Mouse (Mus musculus) neutrophil, adult 65 days (primary cell): ENCODE results near the gene Lrrc3. TPM values are rescaled to one million over a fixed set of nuclear protein-coding genes. Genes with fewer than 3 reads are reported as not detected.

ENCODE experiments used
- total RNA-seq: library from RNA; stranded (reverse); gene quantifications from 2 replicates; pipeline ENCODE4 v1.2.4, GENCODE M21; 2023

Gene Lrrc3
- 0.39 and 1.0 TPM in 2 replicates for total RNA-seq

DNA sequence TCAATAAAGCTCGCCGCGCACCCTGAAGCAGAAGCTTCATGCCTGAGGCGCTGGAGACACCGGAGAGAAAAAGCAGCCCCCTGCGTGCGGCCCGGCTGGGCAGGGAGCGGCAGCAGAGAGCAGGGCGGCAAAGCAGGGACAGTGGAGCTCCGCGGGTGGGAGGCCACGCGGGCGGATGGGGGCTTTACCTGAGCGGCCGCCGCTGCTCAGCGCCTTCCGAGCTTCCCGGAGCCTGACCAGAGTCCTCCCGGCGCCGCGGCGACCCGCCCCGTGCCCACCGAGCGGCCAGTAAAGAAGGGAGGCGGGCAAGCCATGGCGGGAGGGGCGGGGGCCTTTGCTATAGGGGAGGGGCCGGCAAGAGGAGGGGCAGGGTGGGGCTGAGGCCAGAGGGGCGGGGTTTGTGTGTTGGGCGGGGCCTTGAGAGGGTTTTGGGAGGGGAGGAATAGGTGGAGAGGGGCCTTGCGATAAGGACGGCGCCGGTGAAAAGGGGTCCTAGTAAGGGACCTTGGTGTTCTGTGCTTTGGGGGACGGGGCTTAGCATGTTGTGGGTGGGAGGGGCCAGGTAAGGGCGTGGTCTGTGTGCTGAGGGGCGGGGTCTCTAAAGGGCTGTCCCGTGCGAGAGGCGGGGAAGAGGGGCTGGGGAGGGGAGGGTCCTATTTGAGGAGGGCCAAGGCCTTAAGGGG is at the start of gene Lrrc3:
Lrrc3 (minus strand) TSS at position 326 of the 683 bp plus-strand sequence.

DNA sequence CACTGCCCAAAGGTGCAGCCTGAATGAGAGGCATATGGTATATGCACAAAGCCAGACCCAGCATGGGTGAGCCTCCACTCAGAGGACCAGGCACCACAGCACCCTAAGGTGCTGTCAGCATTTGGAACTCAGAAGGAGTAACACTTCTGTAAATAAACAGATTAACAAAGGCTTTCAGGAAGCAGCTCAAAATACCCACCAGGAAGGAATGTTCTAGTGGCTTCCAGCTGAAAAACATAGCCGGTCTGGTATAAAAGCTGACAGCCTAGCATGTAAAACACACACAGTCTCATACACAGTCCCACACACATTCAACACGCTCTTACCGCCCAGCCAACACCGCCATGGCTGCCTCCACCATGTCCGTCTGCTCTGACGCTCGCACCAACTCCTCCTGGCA is 40.7 kb downstream of the Lrrc3 start, which contains the start of gene Gm3285:
Gm3285 (plus strand) TSS at position 301 of the 400 bp plus-strand sequence.

GRCm38 (mm10) chr10:77852559-77852958 is 49.8 kb downstream of the Lrrc3 start, which contains the start of gene Gm10318:
Gene Gm10318, plus strand, starts transcription at chr10:77852859.

Other genes with a start within 250 kb of the Lrrc3 start
- not detected in 2 replicates for gene Tspear, start 216.0 kb downstream of the Lrrc3 start, total RNA-seq
- not detected in 2 replicates for gene Gm19402, start 211.8 kb downstream of the Lrrc3 start, total RNA-seq
- not detected in 2 replicates for gene Gm9508, start 205.3 kb downstream of the Lrrc3 start, total RNA-seq
- gene Gm10272, start 195.9 kb downstream of the Lrrc3 start, total RNA-seq = not detected in 2 replicates
- gene Gm10024, start 191.1 kb downstream of the Lrrc3 start, total RNA-seq = not detected in 2 replicates
- not detected in 2 replicates for gene Gm10142, start 186.7 kb downstream of the Lrrc3 start, total RNA-seq
- gene Krtap12-1, start 181.9 kb downstream of the Lrrc3 start, total RNA-seq = not detected in 2 replicates
- gene Gm10100, start 176.1 kb downstream of the Lrrc3 start, total RNA-seq = not detected in 2 replicates
- gene Gm18596, start 159.9 kb downstream of the Lrrc3 start, total RNA-seq = not detected in 2 replicates
- gene Gm9736, start 151.2 kb downstream of the Lrrc3 start, total RNA-seq = not detected in 2 replicates
- gene Gm3233, start 142.9 kb downstream of the Lrrc3 start, total RNA-seq = not detected in 2 replicates
- not detected in 2 replicates for gene Gm3238, start 131.2 kb downstream of the Lrrc3 start, total RNA-seq
- not detected in 2 replicates for gene Gm7138, start 125.6 kb downstream of the Lrrc3 start, total RNA-seq
- not detected in 2 replicates for gene Gm3250, start 120.0 kb downstream of the Lrrc3 start, total RNA-seq
- gene Gm7137, start 114.3 kb downstream of the Lrrc3 start, total RNA-seq = not detected in 2 replicates
- gene Gm9639, start 107.5 kb downstream of the Lrrc3 start, total RNA-seq = not detected in 2 replicates
- gene Gm19668, start 103.4 kb downstream of the Lrrc3 start, total RNA-seq = not detected in 2 replicates
- not detected in 2 replicates for gene Gm9507, start 90.7 kb downstream of the Lrrc3 start, total RNA-seq
- not detected in 2 replicates for gene Gm2696, start 87.9 kb downstream of the Lrrc3 start, total RNA-seq
- not detected in 2 replicates for gene Krtap10-4, start 75.4 kb downstream of the Lrrc3 start, total RNA-seq
- not detected in 2 replicates for gene Krtap10-10, start 66.6 kb downstream of the Lrrc3 start, total RNA-seq
- not detected in 2 replicates for gene Gm36176, start 55.7 kb downstream of the Lrrc3 start, total RNA-seq
- gene Gm10318, start 49.7 kb downstream of the Lrrc3 start, total RNA-seq = not detected in 2 replicates
- gene Gm3285, start 40.6 kb downstream of the Lrrc3 start, total RNA-seq = not detected in 2 replicates
- 254 and 380 TPM in 2 replicates for gene Trpm2, start 68.0 kb upstream of the Lrrc3 start, total RNA-seq
- gene 1810043G02Rik, start 76.0 kb upstream of the Lrrc3 start, total RNA-seq = 10.6 and 12.8 TPM in 2 replicates
- gene Pfkl, start 107.5 kb upstream of the Lrrc3 start, total RNA-seq = 39.7 and 51.3 TPM in 2 replicates
- 2.9 and 5.2 TPM in 2 replicates for gene Dnmt3l, start 139.4 kb upstream of the Lrrc3 start, total RNA-seq
- gene Aire, start 141.1 kb upstream of the Lrrc3 start, total RNA-seq = not detected in 2 replicates
- 55.4 and 64.3 TPM in 2 replicates for gene Icosl, start 166.8 kb upstream of the Lrrc3 start, total RNA-seq